Mouse (Mus musculus): Measurements from ENCODE around the gene Ing5. TPM values are rescaled to one million over a fixed set of nuclear protein-coding genes. Genes with fewer than 3 reads are reported as not detected.

Ing5 gene
- 9.3 and 10.4 TPM in 2 replicates for polyA plus RNA-seq (2015; fragmentation: Nextera tagmentation; extraction: Ambion mirVana)

DNA sequence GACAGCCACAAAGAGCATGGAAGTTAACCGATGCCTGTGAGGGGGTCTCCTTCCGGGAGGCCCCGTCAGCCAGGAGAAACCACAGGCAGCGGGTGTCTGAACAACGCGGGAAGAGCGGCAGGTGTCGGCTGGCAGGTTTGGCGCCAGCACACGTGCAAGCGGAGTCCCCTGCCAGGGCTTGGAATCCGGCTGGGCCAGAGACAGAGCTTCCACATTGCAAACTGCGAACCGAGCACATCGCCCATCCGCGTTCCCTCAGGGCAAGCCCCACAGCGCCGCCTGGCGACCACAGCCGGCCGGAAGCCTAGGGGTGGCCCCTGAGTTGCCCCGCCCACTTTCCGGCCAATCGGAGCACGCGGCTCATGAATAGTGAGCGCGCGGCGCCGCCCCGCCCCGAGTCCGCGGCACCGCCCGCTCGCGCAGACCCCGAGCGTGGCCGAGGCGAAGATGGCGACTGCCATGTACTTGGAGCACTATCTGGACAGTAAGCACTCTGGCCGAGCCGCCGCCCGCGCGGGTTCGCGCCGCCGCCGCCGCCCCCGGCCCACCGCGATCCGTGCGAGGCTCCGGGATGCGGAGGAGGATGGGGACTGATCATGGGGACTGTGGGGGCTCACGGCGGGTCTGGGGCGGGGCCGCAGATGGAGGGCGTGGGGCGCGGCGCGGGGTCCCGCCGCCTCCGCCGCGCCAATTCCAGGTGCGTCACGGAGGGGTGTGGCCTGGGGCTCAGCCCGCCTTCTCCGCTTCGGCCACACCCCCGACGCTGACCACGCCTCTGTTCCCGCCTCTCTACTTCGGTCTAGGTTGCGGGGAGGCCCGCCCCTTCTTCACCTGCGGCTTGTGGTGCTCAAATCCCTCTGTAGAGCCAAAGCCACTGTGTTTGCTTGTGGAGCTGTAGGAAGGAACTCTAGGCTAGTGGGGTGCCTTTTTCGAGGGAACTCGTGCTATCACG lies at the start of gene Ing5:
Ing5 (plus strand) TSS at position 410 of the 952 bp plus-strand sequence.
- Histone ChIP-seq H3K9me3 (ENCODE audit: control insufficient read depth, low read length) (no peaks in the 10 kb centered on the region), H3K27ac (replicated peaks) (peak within 1 kb of the TSS; percentile 98), H3K4me3 (ENCODE audit: low read depth, low read length) (peak within 1 kb of the TSS; percentile 75), H3K36me3 (ENCODE audit: control insufficient read depth, insufficient read depth, low read length) (peaks cover 3% of the 10 kb centered on the region), H3K27me3 (ENCODE audit: control insufficient read depth, insufficient read depth, low read length) (no peaks in the 10 kb centered on the region), H3K4me1 (replicated peaks; ENCODE audit: control insufficient read depth, insufficient read depth) (peaks cover 7% of the 10 kb centered on the region; the same call in 1 of the 2 replicates), H3K4me2 (replicated peaks; ENCODE audit: low read depth) (peak within 1 kb of the TSS; percentile 83), H3K9ac (ENCODE audit: low read length) (peak within 1 kb of the TSS; percentile 92)
- ATAC-seq (ENCODE audit: low FRiP score, low TSS enrichment): peak; percentile 94
- TF ChIP-seq EP300 (optimal IDR thresholded peaks at IDR 0.05) (no peak), CTCF (IDR thresholded peaks at IDR 0.05; ENCODE audit: low read depth) (peak; percentile 96)
- under 1% methylated on average over 87 of the region's 94 CpGs for WGBS
- peak; percentile 100 for DNase-seq (ENCODE audit: low spot score)

DNA sequence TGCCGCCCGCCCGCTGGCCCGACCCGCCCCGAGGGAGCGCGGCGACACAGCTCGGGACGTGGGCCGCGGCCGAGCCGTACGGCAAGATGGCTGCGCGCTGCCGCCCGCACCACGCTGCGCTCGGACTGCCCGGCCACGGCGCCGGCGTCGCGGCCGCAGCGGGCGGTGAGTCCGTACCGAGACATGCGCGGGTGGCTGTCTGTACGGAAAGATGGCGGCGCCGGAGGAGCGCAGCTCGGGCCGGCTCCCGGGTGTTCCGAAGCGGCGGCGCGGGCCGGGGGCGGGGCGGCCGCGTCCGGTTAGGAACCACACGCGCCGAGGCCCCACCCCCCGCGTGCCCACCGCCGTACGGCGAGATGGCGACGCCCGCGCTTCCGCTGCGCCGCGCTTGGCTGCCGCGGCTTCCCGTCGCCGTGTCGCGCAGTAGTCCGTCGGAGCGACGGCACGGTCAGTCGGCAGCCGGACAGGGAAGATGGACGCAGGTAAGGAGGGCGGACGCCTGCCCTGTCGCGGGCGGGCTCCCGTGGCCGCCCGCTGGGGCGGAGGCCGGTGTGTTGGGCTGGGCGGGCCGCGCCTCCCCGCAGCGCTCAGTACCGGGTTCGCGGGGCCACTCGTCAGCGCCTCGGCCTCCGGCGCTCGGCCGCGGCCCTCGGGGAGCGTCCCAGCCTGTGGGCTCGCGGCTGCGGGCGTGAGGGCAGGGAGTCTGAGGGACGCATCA lies 49.0 kb upstream of the Ing5 start, which contains the start of gene Thap4:
Thap4 (minus strand) TSS at position 292 of the 718 bp plus-strand sequence.
- H3K27ac ChIP-seq (replicated peaks): peak within 1 kb of the TSS; percentile 92
- H3K4me1 ChIP-seq (replicated peaks; ENCODE audit: control insufficient read depth, insufficient read depth): 0 out of 2 replicates have a peak, but pooled peaks cover 2% of the 10 kb centered on the region
- H3K9me3 ChIP-seq (ENCODE audit: control insufficient read depth, low read length): no peaks in the 10 kb centered on the region
- ATAC-seq (ENCODE audit: low FRiP score, low TSS enrichment): peak; percentile 93
- H3K36me3 ChIP-seq (ENCODE audit: control insufficient read depth, insufficient read depth, low read length): peaks cover 3% of the 10 kb centered on the region; the same call in 1 of the 2 replicates
- peak within 1 kb of the TSS; percentile 90 for H3K9ac ChIP-seq (ENCODE audit: low read length)
- TF ChIP-seq EP300 (optimal IDR thresholded peaks at IDR 0.05) (no peak), CTCF (IDR thresholded peaks at IDR 0.05; ENCODE audit: low read depth) (no peak)
- H3K27me3 ChIP-seq (ENCODE audit: control insufficient read depth, insufficient read depth, low read length): no peaks in the 10 kb centered on the region
- peak within 1 kb of the TSS; percentile 94 for H3K4me3 ChIP-seq (ENCODE audit: low read depth, low read length)
- under 1% methylated on average over 95 of the region's 121 CpGs for WGBS
- DNase-seq (ENCODE audit: low spot score): peak; percentile 95
- H3K4me2 ChIP-seq (replicated peaks; ENCODE audit: low read depth): peak within 1 kb of the TSS; percentile 92

DNA sequence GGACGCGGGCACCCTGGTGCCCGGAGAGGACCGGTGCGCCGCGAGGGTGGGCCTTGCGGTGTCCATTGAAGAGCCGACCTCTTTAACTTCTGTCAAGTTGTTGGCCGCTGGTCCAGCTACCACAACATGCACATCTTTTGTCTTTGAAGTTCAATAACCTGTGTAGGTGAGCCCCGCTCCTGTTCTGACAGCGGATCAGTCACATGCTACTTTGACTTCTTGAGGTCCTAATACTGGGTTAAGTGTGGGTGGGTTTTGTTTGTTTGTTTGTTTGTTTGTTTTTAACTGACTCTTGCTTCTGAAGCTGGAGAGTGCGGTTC lies 48.5 kb upstream of the Ing5 start:
- no peak for TF ChIP-seq CTCF (IDR thresholded peaks at IDR 0.05; ENCODE audit: low read depth)
- ATAC-seq (ENCODE audit: low FRiP score, low TSS enrichment) (no peak), DNase-seq (ENCODE audit: low spot score) (no peak)
- Histone ChIP-seq H3K4me3 (ENCODE audit: low read depth, low read length) (peak overlapping the region; percentile 94), H3K36me3 (ENCODE audit: control insufficient read depth, insufficient read depth, low read length) (no peaks in the 10 kb centered on the region), H3K4me2 (replicated peaks; ENCODE audit: low read depth) (peak overlapping the region; percentile 69), H3K4me1 (replicated peaks; ENCODE audit: control insufficient read depth, insufficient read depth) (0 out of 2 replicates have a peak, but pooled peaks cover 2% of the 10 kb centered on the region), H3K9ac (ENCODE audit: low read length) (peak overlapping the region; percentile 90), H3K27me3 (ENCODE audit: control insufficient read depth, insufficient read depth, low read length) (no peaks in the 10 kb centered on the region), H3K27ac (replicated peaks) (peak overlapping the region; percentile 92), H3K9me3 (ENCODE audit: control insufficient read depth, low read length) (no peaks in the 10 kb centered on the region)
- WGBS: under 1% methylated on average over 13 of the region's 13 CpGs

DNA sequence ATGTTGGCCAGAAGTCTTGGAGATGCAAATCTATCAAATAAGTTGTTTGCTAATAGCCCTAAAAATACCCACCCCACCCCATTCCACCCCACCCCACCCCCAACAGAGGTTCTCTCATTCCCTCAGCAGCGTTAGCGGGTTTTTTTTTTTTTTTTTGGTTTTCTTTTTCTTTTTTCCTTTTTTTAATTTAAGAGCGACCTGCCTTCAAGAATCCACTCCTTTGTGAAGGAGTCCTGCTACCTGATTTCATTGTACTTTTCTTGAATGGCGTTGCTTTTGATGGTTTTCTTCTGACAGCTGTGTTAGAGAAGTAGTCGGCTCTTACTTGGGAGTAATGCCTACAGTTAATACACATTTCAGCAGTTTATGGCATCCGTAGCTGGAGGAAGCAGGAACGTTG lies 48.1 kb upstream of the Ing5 start:
- Histone ChIP-seq H3K27me3 (ENCODE audit: control insufficient read depth, insufficient read depth, low read length) (no peaks in the 10 kb centered on the region), H3K9ac (ENCODE audit: low read length) (peak overlapping the region; percentile 90; the same call in 1 of the 2 replicates), H3K9me3 (ENCODE audit: control insufficient read depth, low read length) (no peaks in the 10 kb centered on the region), H3K4me1 (replicated peaks; ENCODE audit: control insufficient read depth, insufficient read depth) (0 out of 2 replicates have a peak, but pooled peaks cover 2% of the 10 kb centered on the region), H3K36me3 (ENCODE audit: control insufficient read depth, insufficient read depth, low read length) (no peaks in the 10 kb centered on the region), H3K4me2 (replicated peaks; ENCODE audit: low read depth) (peak overlapping the region; percentile 69), H3K27ac (replicated peaks) (no peak overlapping the region), H3K4me3 (ENCODE audit: low read depth, low read length) (peak overlapping the region; percentile 94)
- no peak for DNase-seq (ENCODE audit: low spot score)
- TF ChIP-seq CTCF (IDR thresholded peaks at IDR 0.05; ENCODE audit: low read depth) (no peak), EP300 (optimal IDR thresholded peaks at IDR 0.05) (no peak)
- 18% methylated on average over 7 of the region's 7 CpGs for WGBS
- no peak for ATAC-seq (ENCODE audit: low FRiP score, low TSS enrichment)

DNA sequence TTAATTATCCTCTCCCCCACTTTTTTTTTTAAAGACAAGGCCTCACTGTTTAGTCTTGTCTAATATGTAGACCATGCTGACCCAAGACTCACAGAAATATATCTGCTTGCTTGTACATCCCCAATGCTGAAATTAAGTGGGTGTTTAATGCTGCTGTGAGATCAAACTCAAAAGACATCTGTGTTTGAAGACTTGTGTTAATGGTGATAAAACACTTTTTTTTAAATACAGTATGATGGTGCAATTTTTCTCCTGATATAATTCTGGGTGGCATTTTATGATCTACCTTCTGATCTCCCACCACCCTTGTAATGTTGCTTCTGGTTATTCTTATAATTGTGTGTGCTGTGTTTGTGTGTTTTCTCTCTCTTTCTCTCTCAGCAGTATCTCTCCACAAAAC lies 47.6 kb upstream of the Ing5 start:
- H3K9me3 ChIP-seq (ENCODE audit: control insufficient read depth, low read length): no peaks in the 10 kb centered on the region
- TF ChIP-seq CTCF (IDR thresholded peaks at IDR 0.05; ENCODE audit: low read depth) (no peak), EP300 (optimal IDR thresholded peaks at IDR 0.05) (no peak)
- H3K4me1 ChIP-seq (replicated peaks; ENCODE audit: control insufficient read depth, insufficient read depth): 0 out of 2 replicates have a peak, but pooled peaks cover 2% of the 10 kb centered on the region
- H3K36me3 ChIP-seq (ENCODE audit: control insufficient read depth, insufficient read depth, low read length): no peaks in the 10 kb centered on the region
- DNase-seq (ENCODE audit: low spot score) (no peak), ATAC-seq (ENCODE audit: low FRiP score, low TSS enrichment) (no peak)
- no peaks in the 10 kb centered on the region for H3K27me3 ChIP-seq (ENCODE audit: control insufficient read depth, insufficient read depth, low read length)
- no peak overlapping the region for H3K4me2 ChIP-seq (replicated peaks; ENCODE audit: low read depth)
- no peak overlapping the region for H3K9ac ChIP-seq (ENCODE audit: low read length)
- H3K4me3 ChIP-seq (ENCODE audit: low read depth, low read length): no peak overlapping the region
- H3K27ac ChIP-seq (replicated peaks): no peak overlapping the region

Measured in stomach, postnatal 0 days (tissue).